Mouse (Mus musculus): Measurements from ENCODE around the gene Ndufa3.

DNA sequence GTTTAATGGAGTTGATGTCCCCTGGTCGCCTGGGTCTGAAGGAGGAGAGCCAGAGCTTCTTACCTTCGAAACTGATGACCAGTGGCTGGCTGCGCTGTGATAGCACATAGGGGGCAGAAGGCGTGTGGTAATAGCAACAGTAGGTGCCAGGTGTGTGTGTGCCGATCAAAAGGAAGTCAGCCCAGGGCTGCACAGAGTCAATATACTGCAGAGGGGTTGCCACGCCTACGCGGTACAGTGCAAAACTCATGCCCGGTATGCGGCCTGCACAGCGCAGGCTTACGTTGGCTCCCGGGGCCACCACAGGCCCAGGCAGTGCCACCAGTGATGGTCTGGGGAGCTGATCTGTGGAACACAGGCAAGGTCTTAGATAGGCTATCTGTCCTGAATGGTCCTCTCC lies 6.2 kb upstream of the Ndufa3 start:
- TF ChIP-seq POLR2A (IDR thresholded peaks at IDR 0.05; ENCODE audit: control insufficient read depth in 1 of 2, insufficient read depth in 1 of 2, low read depth in 1 of 2, low read length in 2 of 2, poor library complexity in 1 of 2) (no peak), CTCF (IDR thresholded peaks at IDR 0.05 in 2 of 3, conservative IDR thresholded peaks at IDR 0.05 in 1 of 3; ENCODE audit: control insufficient read depth in 1 of 3, insufficient read depth in 1 of 3, low read depth in 2 of 3, low read length in 3 of 3, poor library complexity in 1 of 3, severe bottlenecking in 1 of 3) (no peak), USF1 (IDR thresholded peaks at IDR 0.05; ENCODE audit: low read depth, low read length) (no peak), MAZ (IDR thresholded peaks at IDR 0.05; ENCODE audit: low read depth, low read length) (no peak), GATA1 (IDR thresholded peaks at IDR 0.05; ENCODE audit: low read depth, low read length) (no peak), SMC3 (IDR thresholded peaks at IDR 0.05; ENCODE audit: low read depth, low read length) (no peak), MEF2A (IDR thresholded peaks at IDR 0.05; ENCODE audit: extremely low read depth, insufficient replicate concordance, low read depth, low read length, poor library complexity, severe bottlenecking) (no peak), RCOR1 (IDR thresholded peaks at IDR 0.05; ENCODE audit: low read depth, low read length) (no peak)
